Mouse (Mus musculus) ES-Bruce4 (cell line): ENCODE data around the gene Elob. TPM values are rescaled to one million over a fixed set of nuclear protein-coding genes. Genes with fewer than 3 reads are reported as not detected.

Experiments used
- H3K27ac ChIP-seq: 2 replicates; pipeline ENCODE4 v1.5.1; 2012; ENCODE audit warnings: low read length, inconsistent platforms; ENCODE audit not compliant: insufficient read depth
- H3K27me3 ChIP-seq: 2 replicates; pipeline ENCODE4 v1.6.1; 2012; ENCODE audit warnings: mild to moderate bottlenecking, low read length, inconsistent platforms; ENCODE audit not compliant: control insufficient read depth, poor library complexity, insufficient read depth, severe bottlenecking
- H3K36me3 ChIP-seq: 2 replicates; pipeline ENCODE4 v1.6.1; 2012; ENCODE audit warnings: inconsistent platforms, mild to moderate bottlenecking, low read length, moderate library complexity; ENCODE audit not compliant: control insufficient read depth, poor library complexity, insufficient read depth, severe bottlenecking
- H3K4me1 ChIP-seq: one replicate; pipeline ENCODE4 v1.8.1; 2011; ENCODE audit warnings: low read length; ENCODE audit not compliant: control insufficient read depth, insufficient read depth
- H3K4me3 ChIP-seq: 2 replicates; pipeline ENCODE4 v1.5.1; 2011; ENCODE audit warnings: low read depth, mild to moderate bottlenecking, low read length
- H3K9ac ChIP-seq: 2 replicates; pipeline ENCODE4 v1.6.1; 2012; ENCODE audit warnings: low read depth, mild to moderate bottlenecking, inconsistent platforms; ENCODE audit not compliant: poor library complexity, severe bottlenecking
- H3K9me3 ChIP-seq: replicated peaks from 2 replicates; pipeline ENCODE4 v1.6.1; 2012; ENCODE audit warnings: mild to moderate bottlenecking, low read length, inconsistent platforms; ENCODE audit not compliant: control insufficient read depth, poor library complexity, insufficient read depth, severe bottlenecking
- CTCF ChIP-seq: IDR thresholded peaks from one replicate; pipeline ENCODE4 v1.8.1; 2011; ENCODE audit warnings: low read depth, low read length
- EP300 ChIP-seq: IDR thresholded peaks from 2 replicates; pipeline ENCODE4 v1.6.1; 2011; ENCODE audit warnings: low read depth, low read length; ENCODE audit not compliant: insufficient read depth
- POLR2A ChIP-seq: IDR thresholded peaks from one replicate; pipeline ENCODE4 v1.8.1; 2011; ENCODE audit warnings: low read length; ENCODE audit not compliant: insufficient read depth
- polyA plus RNA-seq: library from polyadenylated mRNA; stranded (reverse); fragments of >200 nt; gene quantifications from 2 replicates; pipeline ENCODE4 v1.2.4, GENCODE M21; 2011; ENCODE audit warnings: low read depth; ENCODE audit not compliant: missing spikeins, insufficient read depth, insufficient read length

Gene Elob
- polyA plus RNA-seq, 1 experiment, result 398 TPM

- Histone ChIP-seq H3K4me3 (no peak overlapping the region), H3K4me1 (no peaks in the 10 kb centered on the region), H3K27me3 (no peaks in the 10 kb centered on the region), H3K27ac (no peak overlapping the region), H3K9me3 (no peaks in the 10 kb centered on the region), H3K36me3 (no peaks in the 10 kb centered on the region), H3K9ac (no peak overlapping the region)
- TF ChIP-seq CTCF, result no peak
These were observed 34.0 kb upstream of the Elob start for GRCm38 (mm10) chr17:23862926-23863325.

DNA sequence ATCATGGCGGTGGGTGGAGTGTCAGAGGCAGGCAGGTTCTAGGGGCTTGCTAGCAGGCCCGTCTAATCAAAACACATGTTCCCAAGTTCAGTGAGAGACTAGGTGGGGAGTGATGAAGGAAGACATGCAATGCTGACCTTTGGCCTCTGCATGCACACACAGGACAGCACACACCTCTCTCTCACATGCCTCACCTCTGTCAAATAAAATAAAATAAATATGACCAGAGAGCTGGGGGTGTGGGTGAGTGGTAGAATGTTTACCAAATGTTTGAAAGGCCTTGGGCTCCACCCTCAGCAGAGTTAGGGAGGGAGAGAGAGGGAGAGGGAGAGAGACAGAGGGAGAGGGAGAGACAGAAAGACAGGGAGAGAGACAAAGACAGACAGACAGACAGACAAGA lies 29.0 kb upstream of the Elob start:
- TF ChIP-seq CTCF (no peak), POLR2A (no peak)
- no peaks in the 10 kb centered on the region for H3K27me3 ChIP-seq
- no peak overlapping the region for H3K4me3 ChIP-seq
- no peaks in the 10 kb centered on the region for H3K9me3 ChIP-seq
- no peak overlapping the region for H3K27ac ChIP-seq
- no peak overlapping the region for H3K9ac ChIP-seq
- no peaks in the 10 kb centered on the region for H3K4me1 ChIP-seq
- no peaks in the 10 kb centered on the region for H3K36me3 ChIP-seq

DNA sequence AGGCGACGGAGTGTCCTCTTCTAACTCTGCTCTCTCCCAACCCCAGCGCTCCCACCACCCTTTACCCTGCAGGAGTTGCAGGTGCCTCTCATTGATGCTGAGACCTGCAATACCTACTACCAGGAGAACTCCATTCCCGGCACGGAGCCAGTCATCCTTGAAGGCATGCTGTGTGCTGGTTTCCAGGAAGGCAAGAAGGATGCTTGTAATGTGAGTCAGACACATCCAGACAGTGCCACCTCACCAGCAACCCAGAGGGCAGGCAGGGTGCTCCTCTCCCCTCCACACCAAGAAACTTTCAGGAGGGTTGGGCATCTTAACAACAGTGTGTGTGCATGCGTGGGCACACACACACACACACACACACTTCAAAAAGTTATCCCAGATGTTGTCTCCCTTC lies 28.3 kb upstream of the Elob start:
- TF ChIP-seq CTCF (no peak), EP300 (no peak), POLR2A (no peak)
- H3K4me1 ChIP-seq, result no peaks in the 10 kb centered on the region

DNA sequence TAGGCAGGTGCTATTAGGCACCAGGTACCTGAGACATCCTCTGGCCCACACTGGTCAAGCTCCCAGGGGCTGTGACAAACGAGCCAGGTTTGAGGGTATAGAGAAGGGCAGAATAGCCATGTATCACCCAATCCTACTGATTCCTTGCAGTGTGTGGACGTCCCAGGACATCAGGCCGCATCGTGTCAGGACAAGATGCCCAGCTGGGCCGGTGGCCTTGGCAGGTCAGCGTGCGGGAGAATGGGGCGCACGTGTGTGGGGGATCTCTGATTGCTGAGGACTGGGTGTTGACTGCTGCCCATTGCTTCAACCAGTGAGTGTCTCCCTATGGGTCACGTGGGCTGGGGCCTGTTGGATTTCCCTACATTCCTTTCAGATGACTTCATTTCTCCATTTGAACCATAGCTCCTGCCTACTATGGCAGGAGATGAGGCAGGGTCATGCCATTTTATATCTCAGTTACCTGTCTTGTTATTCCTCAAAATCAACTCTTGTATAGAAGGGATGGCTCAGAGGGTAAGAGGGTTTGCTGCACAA lies 25.4 kb upstream of the Elob start:
- Histone ChIP-seq H3K27me3 (no peaks in the 10 kb centered on the region), H3K9me3 (no peaks in the 10 kb centered on the region), H3K36me3 (no peaks in the 10 kb centered on the region), H3K4me3 (no peak overlapping the region), H3K27ac (no peak overlapping the region), H3K4me1 (no peaks in the 10 kb centered on the region), H3K9ac (no peak overlapping the region)
- TF ChIP-seq POLR2A, result no peak

More for the DNA sequence above, 28.3 kb upstream of the Elob start:
- Histone ChIP-seq H3K4me3 (no peak overlapping the region), H3K9ac (no peak overlapping the region), H3K36me3 (no peaks in the 10 kb centered on the region), H3K27me3 (no peaks in the 10 kb centered on the region), H3K27ac (no peak overlapping the region), H3K9me3 (no peaks in the 10 kb centered on the region)

DNA sequence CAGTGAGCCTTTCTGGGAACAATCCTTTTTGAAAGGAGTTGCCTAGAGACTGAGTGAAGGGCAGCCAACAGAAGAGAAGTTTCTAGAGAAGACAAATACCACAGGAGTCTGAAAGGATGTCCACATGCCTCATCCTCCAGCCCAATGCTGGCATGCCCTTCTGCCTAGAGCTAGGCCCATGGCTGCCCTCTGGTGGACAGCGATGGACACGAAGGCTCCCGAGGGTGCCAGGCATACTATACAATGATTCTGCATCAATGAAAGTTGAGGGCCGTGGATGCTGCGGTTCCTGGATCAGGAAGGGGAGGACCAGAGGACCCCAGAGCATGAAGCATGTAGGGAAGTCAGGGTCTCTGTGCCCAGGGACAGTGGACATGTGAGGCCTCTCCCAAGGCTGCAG lies 24.4 kb upstream of the Elob start:
- no peak overlapping the region for H3K27ac ChIP-seq
- H3K4me1 ChIP-seq, result no peaks in the 10 kb centered on the region
- H3K9ac ChIP-seq, result no peak overlapping the region
- no peaks in the 10 kb centered on the region for H3K36me3 ChIP-seq
- H3K27me3 ChIP-seq, result no peaks in the 10 kb centered on the region
- TF ChIP-seq EP300 (no peak), CTCF (peak; percentile 84)
- no peak overlapping the region for H3K4me3 ChIP-seq
- no peaks in the 10 kb centered on the region for H3K9me3 ChIP-seq

DNA sequence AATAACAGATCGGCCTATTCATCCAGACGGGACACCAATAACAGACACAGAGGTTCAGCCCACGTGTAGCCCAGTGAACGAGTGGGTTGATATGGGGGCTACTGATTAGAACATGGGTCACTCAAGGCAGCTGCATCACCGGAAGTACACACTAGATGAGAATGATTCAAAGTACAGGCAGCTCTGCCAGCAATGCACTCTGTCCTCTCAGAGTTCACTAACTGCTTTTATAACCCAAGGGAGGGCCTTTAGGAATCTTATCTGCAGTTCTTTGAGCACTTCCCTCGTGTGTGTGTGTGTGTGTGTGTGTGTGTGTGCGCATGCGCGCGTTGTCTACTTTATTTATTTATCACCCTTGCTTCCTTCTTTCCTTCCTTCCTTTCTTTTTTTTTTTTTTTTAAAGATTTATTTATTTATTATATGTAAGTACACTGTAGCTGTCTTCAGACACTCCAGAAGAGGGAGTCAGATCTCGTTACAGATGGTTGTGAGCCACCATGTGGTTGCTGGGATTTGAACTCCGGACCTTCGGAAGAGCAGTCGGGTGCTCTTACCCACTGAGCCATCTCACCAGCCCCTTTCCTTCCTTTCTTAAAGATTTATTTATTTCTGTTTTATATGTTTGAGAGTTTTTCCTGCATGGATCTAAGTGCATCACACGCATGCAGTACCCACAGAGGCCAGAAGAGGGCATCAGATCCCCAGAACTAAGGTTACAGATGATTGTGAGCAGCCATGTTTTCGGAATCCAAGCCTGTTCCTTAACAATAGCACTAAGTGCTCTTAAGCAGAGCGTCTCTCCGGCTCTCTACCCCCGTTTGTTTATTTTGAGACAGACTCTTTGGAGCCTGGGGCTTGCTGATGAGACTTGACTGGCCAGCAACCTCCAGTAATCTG lies 22.2 kb upstream of the Elob start:
- H3K27ac ChIP-seq, result no peak overlapping the region
- H3K9ac ChIP-seq, result no peak overlapping the region

More for the DNA sequence above, 22.2 kb upstream of the Elob start:
- no peak overlapping the region for H3K4me3 ChIP-seq
- H3K9me3 ChIP-seq, result no peaks in the 10 kb centered on the region
- no peaks in the 10 kb centered on the region for H3K36me3 ChIP-seq
- H3K4me1 ChIP-seq, result no peaks in the 10 kb centered on the region
- H3K27me3 ChIP-seq, result no peaks in the 10 kb centered on the region
- TF ChIP-seq CTCF (peak; percentile 45), POLR2A (no peak)
